Mouse (Mus musculus): Measurements from ENCODE around the gene Map3k5. TPM values are rescaled to one million over a fixed set of nuclear protein-coding genes. Genes with fewer than 3 reads are reported as not detected.

Gene Map3k5
- polyA plus RNA-seq, 1 experiment, result 0.53 TPM

DNA sequence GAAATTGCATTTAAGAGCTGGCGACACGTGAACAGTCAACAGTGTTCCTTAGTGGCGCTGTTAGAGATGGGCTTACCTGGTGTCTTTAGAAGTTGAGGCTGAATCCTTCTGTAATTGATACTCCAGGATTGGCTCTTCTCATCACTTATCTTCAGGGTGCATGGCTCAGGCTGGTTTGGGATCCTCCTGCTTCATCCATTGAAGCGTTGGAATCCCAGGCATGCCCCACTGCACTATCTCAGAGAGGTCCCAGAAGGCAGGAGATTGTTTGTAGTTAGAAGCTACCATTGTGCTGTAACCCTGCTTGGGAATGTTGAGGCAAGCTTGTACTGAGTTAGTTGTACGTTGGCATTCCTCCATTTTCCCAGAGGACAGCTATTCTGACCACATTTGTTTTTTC is 13.6 kb downstream of the Map3k5 start:
- TF ChIP-seq CEBPB (IDR thresholded peaks at IDR 0.05; ENCODE audit: insufficient read depth, poor library complexity, severe bottlenecking), result no peak
- TF ChIP-seq MYOD1 (IDR thresholded peaks at IDR 0.05; ENCODE audit: control insufficient read depth in 1 of 3, insufficient read length in 2 of 3, low read depth in 2 of 3), result no peak
- no peak for TF ChIP-seq SRF (IDR thresholded peaks at IDR 0.05; ENCODE audit: control insufficient read depth, insufficient read length, low read depth)
- no peak for TF ChIP-seq USF1 (IDR thresholded peaks at IDR 0.05; ENCODE audit: low read depth)
- no peak for TF ChIP-seq TCF12 (IDR thresholded peaks at IDR 0.05; ENCODE audit: insufficient read depth, poor library complexity, severe bottlenecking)
- no peak for TF ChIP-seq E2F4 (IDR thresholded peaks at IDR 0.05; ENCODE audit: insufficient read depth)
- no peak for TF ChIP-seq REST (IDR thresholded peaks at IDR 0.05; ENCODE audit: insufficient read depth, insufficient read length)
- TF ChIP-seq TCF3 (IDR thresholded peaks at IDR 0.05; ENCODE audit: insufficient read length, low read depth), result no peak
- no peak for TF ChIP-seq POLR2A (IDR thresholded peaks at IDR 0.05; ENCODE audit: insufficient read length, low read depth)
- TF ChIP-seq POLR2AphosphoS2 (IDR thresholded peaks at IDR 0.05; ENCODE audit: insufficient read length, low read depth), result no peak
- no peak for TF ChIP-seq MYOG (IDR thresholded peaks at IDR 0.05; ENCODE audit: control insufficient read depth in 1 of 3, insufficient read depth in 1 of 3, insufficient read length in 2 of 3, low read depth in 2 of 3)
- no peak for TF ChIP-seq MAX (IDR thresholded peaks at IDR 0.05; ENCODE audit: low read depth)
- Histone ChIP-seq H3K36me3 (ENCODE audit: control insufficient read depth, insufficient read depth) (no peaks in the 10 kb centered on the region), H3K79me2 (ENCODE audit: control insufficient read depth, insufficient read depth) (no peaks in the 10 kb centered on the region), H3ac (ENCODE audit: control insufficient read depth, insufficient read length) (no peak overlapping the region), H3K27me3 (ENCODE audit: control insufficient read depth, insufficient read depth, insufficient read length) (no peaks in the 10 kb centered on the region), H3K4me2 (ENCODE audit: low read depth) (no peak overlapping the region), H3K4me3 (no peak overlapping the region)

DNA sequence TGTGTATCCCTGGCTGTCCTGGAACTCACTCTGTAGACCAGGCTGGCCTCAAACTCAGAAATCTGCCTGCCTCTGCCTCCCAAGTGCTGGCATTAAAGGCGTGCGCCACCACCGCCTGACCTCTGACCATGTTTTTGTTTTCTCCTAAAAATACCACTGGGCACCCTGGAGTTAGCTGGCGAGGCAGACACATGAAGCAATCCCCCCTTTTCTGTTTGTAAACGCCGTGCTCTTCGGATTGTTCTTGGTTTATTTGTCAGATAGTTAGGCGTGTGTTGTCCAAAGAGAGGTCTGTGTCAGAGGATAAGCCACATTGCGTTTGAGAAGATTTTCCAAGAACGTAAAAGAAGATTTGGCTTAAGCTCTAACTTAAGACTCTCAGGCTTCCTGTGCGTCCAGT is 14.1 kb downstream of the Map3k5 start:
- Histone ChIP-seq H3ac (ENCODE audit: control insufficient read depth, insufficient read length) (no peak overlapping the region), H3K27me3 (ENCODE audit: control insufficient read depth, insufficient read depth, insufficient read length) (no peaks in the 10 kb centered on the region), H3K79me2 (ENCODE audit: control insufficient read depth, insufficient read depth) (no peaks in the 10 kb centered on the region), H3K4me3 (no peak overlapping the region), H3K4me2 (ENCODE audit: low read depth) (no peak overlapping the region), H3K36me3 (ENCODE audit: control insufficient read depth, insufficient read depth) (no peaks in the 10 kb centered on the region)
- TF ChIP-seq MYOG (IDR thresholded peaks at IDR 0.05; ENCODE audit: control insufficient read depth in 1 of 3, insufficient read depth in 1 of 3, insufficient read length in 2 of 3, low read depth in 2 of 3) (no peak), TCF3 (IDR thresholded peaks at IDR 0.05; ENCODE audit: insufficient read length, low read depth) (no peak), SRF (IDR thresholded peaks at IDR 0.05; ENCODE audit: control insufficient read depth, insufficient read length, low read depth) (no peak), POLR2A (IDR thresholded peaks at IDR 0.05; ENCODE audit: insufficient read length, low read depth) (no peak), MAX (IDR thresholded peaks at IDR 0.05; ENCODE audit: low read depth) (no peak), E2F4 (IDR thresholded peaks at IDR 0.05; ENCODE audit: insufficient read depth) (no peak), USF1 (IDR thresholded peaks at IDR 0.05; ENCODE audit: low read depth) (no peak), CEBPB (IDR thresholded peaks at IDR 0.05; ENCODE audit: insufficient read depth, poor library complexity, severe bottlenecking) (no peak), REST (IDR thresholded peaks at IDR 0.05; ENCODE audit: insufficient read depth, insufficient read length) (no peak), POLR2AphosphoS2 (IDR thresholded peaks at IDR 0.05; ENCODE audit: insufficient read length, low read depth) (no peak), MYOD1 (IDR thresholded peaks at IDR 0.05; ENCODE audit: control insufficient read depth in 1 of 3, insufficient read length in 2 of 3, low read depth in 2 of 3) (no peak), TCF12 (IDR thresholded peaks at IDR 0.05; ENCODE audit: insufficient read depth, poor library complexity, severe bottlenecking) (no peak)

DNA sequence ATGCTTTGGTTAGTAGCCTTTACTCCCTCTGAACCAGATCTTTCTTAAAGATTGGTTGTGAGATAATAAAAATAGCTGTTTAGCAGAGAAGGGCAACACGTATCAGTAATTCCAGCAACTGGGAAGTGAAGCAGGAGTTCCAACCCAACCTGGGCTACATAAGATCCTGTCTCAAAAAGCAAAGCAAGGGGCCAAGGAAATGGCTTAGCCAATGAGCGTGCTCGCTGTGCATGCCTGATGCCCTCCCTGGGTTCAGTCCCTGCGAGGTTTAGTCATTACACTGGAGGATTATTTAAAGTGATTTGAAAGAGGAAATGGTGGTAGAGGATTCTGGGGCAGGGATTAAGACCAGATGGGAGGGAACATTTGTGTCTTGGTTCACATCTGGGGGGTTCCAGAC is 14.8 kb downstream of the Map3k5 start:
- Histone ChIP-seq H3K36me3 (ENCODE audit: control insufficient read depth, insufficient read depth) (no peaks in the 10 kb centered on the region), H3K4me2 (ENCODE audit: low read depth) (no peak overlapping the region), H3K27me3 (ENCODE audit: control insufficient read depth, insufficient read depth, insufficient read length) (no peaks in the 10 kb centered on the region), H3K79me2 (ENCODE audit: control insufficient read depth, insufficient read depth) (no peaks in the 10 kb centered on the region), H3K4me3 (no peak overlapping the region), H3ac (ENCODE audit: control insufficient read depth, insufficient read length) (no peak overlapping the region)
- TF ChIP-seq REST (IDR thresholded peaks at IDR 0.05; ENCODE audit: insufficient read depth, insufficient read length), result no peak
- no peak for TF ChIP-seq POLR2A (IDR thresholded peaks at IDR 0.05; ENCODE audit: insufficient read length, low read depth)
- TF ChIP-seq TCF12 (IDR thresholded peaks at IDR 0.05; ENCODE audit: insufficient read depth, poor library complexity, severe bottlenecking), result no peak
- no peak for TF ChIP-seq MAX (IDR thresholded peaks at IDR 0.05; ENCODE audit: low read depth)
- TF ChIP-seq CEBPB (IDR thresholded peaks at IDR 0.05; ENCODE audit: insufficient read depth, poor library complexity, severe bottlenecking), result no peak
- TF ChIP-seq POLR2AphosphoS2 (IDR thresholded peaks at IDR 0.05; ENCODE audit: insufficient read length, low read depth), result no peak
- TF ChIP-seq MYOG (IDR thresholded peaks at IDR 0.05; ENCODE audit: control insufficient read depth in 1 of 3, insufficient read depth in 1 of 3, insufficient read length in 2 of 3, low read depth in 2 of 3), result no peak
- no peak for TF ChIP-seq E2F4 (IDR thresholded peaks at IDR 0.05; ENCODE audit: insufficient read depth)

DNA sequence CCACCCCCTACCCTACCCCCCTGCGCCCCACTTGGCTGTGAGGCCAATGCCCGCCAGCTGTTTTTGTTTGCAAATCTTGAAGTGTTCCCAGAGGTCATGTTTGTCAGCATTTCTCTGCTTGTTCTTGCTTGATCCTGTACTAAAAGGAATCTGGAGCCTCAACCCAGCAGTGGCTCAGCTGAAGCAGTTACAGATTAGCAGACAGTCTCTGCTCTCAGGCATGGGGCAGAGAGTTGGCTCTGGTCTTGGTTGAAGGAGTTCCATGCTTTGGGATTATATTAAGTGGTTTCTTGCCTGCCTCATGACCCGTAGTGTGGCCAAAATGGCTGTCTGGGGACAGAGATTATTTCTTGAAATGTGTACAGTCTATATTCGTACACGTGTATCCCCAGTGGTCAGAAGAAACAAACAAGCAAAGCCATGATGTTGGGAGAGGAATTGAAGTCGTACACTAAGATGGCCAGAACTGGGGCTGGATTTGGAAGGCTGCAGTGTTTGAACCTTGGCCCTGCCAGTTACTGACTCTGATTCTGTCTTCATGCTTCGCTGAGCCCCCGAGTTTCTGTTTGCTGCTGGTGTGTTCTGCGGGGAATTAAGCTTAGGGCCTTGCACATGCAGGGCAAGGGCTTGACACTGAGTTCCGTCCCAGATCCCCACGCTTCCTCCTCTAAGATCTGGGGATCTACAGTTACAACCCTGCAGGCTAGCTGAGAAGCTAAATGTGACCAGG is 18.9 kb downstream of the Map3k5 start:
- no peak overlapping the region for H3ac ChIP-seq (ENCODE audit: control insufficient read depth, insufficient read length)
- H3K79me2 ChIP-seq (ENCODE audit: control insufficient read depth, insufficient read depth), result no peaks in the 10 kb centered on the region
- H3K27me3 ChIP-seq (ENCODE audit: control insufficient read depth, insufficient read depth, insufficient read length), result no peaks in the 10 kb centered on the region
- no peaks in the 10 kb centered on the region for H3K36me3 ChIP-seq (ENCODE audit: control insufficient read depth, insufficient read depth)
- H3K4me3 ChIP-seq, result no peak overlapping the region
- H3K4me2 ChIP-seq (ENCODE audit: low read depth), result no peak overlapping the region
- TF ChIP-seq E2F4 (IDR thresholded peaks at IDR 0.05; ENCODE audit: insufficient read depth) (no peak), POLR2AphosphoS2 (IDR thresholded peaks at IDR 0.05; ENCODE audit: insufficient read length, low read depth) (no peak), TCF12 (IDR thresholded peaks at IDR 0.05; ENCODE audit: insufficient read depth, poor library complexity, severe bottlenecking) (no peak), TCF3 (IDR thresholded peaks at IDR 0.05; ENCODE audit: insufficient read length, low read depth) (no peak), SRF (IDR thresholded peaks at IDR 0.05; ENCODE audit: control insufficient read depth, insufficient read length, low read depth) (no peak), USF1 (IDR thresholded peaks at IDR 0.05; ENCODE audit: low read depth) (no peak)

DNA sequence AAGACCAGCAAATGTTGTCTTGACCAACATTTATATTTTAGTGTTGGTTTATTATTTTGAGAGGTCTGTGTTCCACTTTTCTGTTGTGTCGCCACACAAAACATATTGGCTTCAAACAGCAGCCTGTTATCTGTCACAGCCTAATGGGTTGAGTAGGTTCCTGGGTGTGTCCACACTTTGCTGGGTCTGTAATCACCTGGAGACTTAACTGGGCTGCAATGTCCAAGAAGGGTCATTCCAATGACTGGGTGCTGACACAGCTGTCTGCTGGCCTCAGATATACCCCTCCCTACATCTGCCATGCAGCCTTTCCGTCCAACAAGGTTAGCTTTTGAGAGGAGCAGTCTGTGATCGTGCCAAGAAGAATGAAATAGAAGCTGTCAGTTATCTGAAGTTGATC is 20.3 kb downstream of the Map3k5 start:
- Histone ChIP-seq H3K27me3 (ENCODE audit: control insufficient read depth, insufficient read depth, insufficient read length) (no peaks in the 10 kb centered on the region), H3K79me2 (ENCODE audit: control insufficient read depth, insufficient read depth) (no peaks in the 10 kb centered on the region)
- no peak for TF ChIP-seq POLR2AphosphoS2 (IDR thresholded peaks at IDR 0.05; ENCODE audit: insufficient read length, low read depth)
- TF ChIP-seq MAX (IDR thresholded peaks at IDR 0.05; ENCODE audit: low read depth), result no peak
- TF ChIP-seq E2F4 (IDR thresholded peaks at IDR 0.05; ENCODE audit: insufficient read depth), result no peak
- no peak for TF ChIP-seq TCF3 (IDR thresholded peaks at IDR 0.05; ENCODE audit: insufficient read length, low read depth)
- no peak for TF ChIP-seq MYOD1 (IDR thresholded peaks at IDR 0.05; ENCODE audit: control insufficient read depth in 1 of 3, insufficient read length in 2 of 3, low read depth in 2 of 3)
- TF ChIP-seq USF1 (IDR thresholded peaks at IDR 0.05; ENCODE audit: low read depth), result no peak
- no peak for TF ChIP-seq REST (IDR thresholded peaks at IDR 0.05; ENCODE audit: insufficient read depth, insufficient read length)
- no peak for TF ChIP-seq SRF (IDR thresholded peaks at IDR 0.05; ENCODE audit: control insufficient read depth, insufficient read length, low read depth)
- TF ChIP-seq MYOG (IDR thresholded peaks at IDR 0.05; ENCODE audit: control insufficient read depth in 1 of 3, insufficient read depth in 1 of 3, insufficient read length in 2 of 3, low read depth in 2 of 3), result no peak
- no peak for TF ChIP-seq TCF12 (IDR thresholded peaks at IDR 0.05; ENCODE audit: insufficient read depth, poor library complexity, severe bottlenecking)
- no peak for TF ChIP-seq POLR2A (IDR thresholded peaks at IDR 0.05; ENCODE audit: insufficient read length, low read depth)
- TF ChIP-seq CEBPB (IDR thresholded peaks at IDR 0.05; ENCODE audit: insufficient read depth, poor library complexity, severe bottlenecking), result no peak

More for the DNA sequence above, 20.3 kb downstream of the Map3k5 start:
- no peaks in the 10 kb centered on the region for H3K36me3 ChIP-seq (ENCODE audit: control insufficient read depth, insufficient read depth)
- no peak overlapping the region for H3K4me3 ChIP-seq
- H3K4me2 ChIP-seq (ENCODE audit: low read depth), result no peak overlapping the region
- no peak overlapping the region for H3ac ChIP-seq (ENCODE audit: control insufficient read depth, insufficient read length)
